ENCODE assay signal across 15 mouse cellular contexts in genomic region chr7:29444070-29444469, GRCm38 (mm10).
DNase-seq lines count a peak whose midpoint lies in the region; ATAC-seq and TF ChIP-seq lines count a peak whose summit lies in the region.
"Had no signal": no experiment of that assay in that cellular context is flagged by ENCODE, and none has a peak within 500 bp of the region (broad histone marks: within the 10 kb centered on the region; RNA-seq: fewer than 3 reads in every experiment).

No protein-coding gene starts in this region.

- H3K27me3 ChIP-seq in hindbrain, postnatal 0 days (ENCODE audit: insufficient read depth, low read length) = no peaks in the 10 kb centered on the region
- H3K27me3 ChIP-seq in hindbrain, embryonic 16.5 days (replicated peaks; ENCODE audit: control insufficient read depth, insufficient read depth, low read length) = no peaks in the 10 kb centered on the region
- no peaks in the 10 kb centered on the region for H3K27me3 ChIP-seq in limb, embryonic 15.5 days

- H3K4me1 ChIP-seq in hindbrain, postnatal 0 days (ENCODE audit: insufficient read depth, low read length) = peaks cover 11% of the 10 kb centered on the region; the same call in 1 of the 2 replicates
- peaks cover 10% of the 10 kb centered on the region; the same call in 1 of the 2 replicates for H3K4me1 ChIP-seq in hindbrain, embryonic 16.5 days (ENCODE audit: control insufficient read depth, insufficient read depth, low read depth, low read length)
- peaks cover 31% of the 10 kb centered on the region for H3K4me1 ChIP-seq in limb, embryonic 15.5 days

- TF ChIP-seq CTCF in hindbrain, postnatal 0 days (IDR thresholded peaks at IDR 0.05; ENCODE audit: low read depth) = no peak

- WGBS in hindbrain, postnatal 0 days = 65% methylated on average over 2 of the region's 2 CpGs
- WGBS in hindbrain, embryonic 16.5 days = 54% methylated on average over 2 of the region's 2 CpGs
- 57% methylated on average over 2 of the region's 2 CpGs for WGBS in limb, embryonic 15.5 days

- no peak overlapping the region for H3K4me2 ChIP-seq in hindbrain, postnatal 0 days (ENCODE audit: low read depth, low read length)
- no peak overlapping the region for H3K4me2 ChIP-seq in hindbrain, embryonic 16.5 days (ENCODE audit: low read length)
- H3K4me2 ChIP-seq in limb, embryonic 15.5 days = no peak overlapping the region
- H3K4me2 ChIP-seq: heart, embryonic 15.5 days had no signal

- no peak overlapping the region for H3K9ac ChIP-seq in hindbrain, postnatal 0 days (replicated peaks; ENCODE audit: low read length)
- H3K9ac ChIP-seq in hindbrain, embryonic 16.5 days (ENCODE audit: low read depth, low read length) = no peak overlapping the region
- H3K9ac ChIP-seq in limb, embryonic 15.5 days = no peak overlapping the region
- H3K9ac ChIP-seq: heart, embryonic 15.5 days had no signal

- ATAC-seq in hindbrain, postnatal 0 days = 0 out of 2 replicates have a peak, but pooled peaks have one; percentile 13
- ATAC-seq in hindbrain, embryonic 16.5 days = no peak
- ATAC-seq in limb, embryonic 15.5 days (ENCODE audit: insufficient number of reproducible peaks, low FRiP score, low TSS enrichment, low read depth) = no peak
- no peak for ATAC-seq in cerebellum, adult (ENCODE audit: insufficient number of reproducible peaks, low FRiP score, low TSS enrichment)
- ATAC-seq: CD4-positive, CD25-positive, alpha-beta regulatory T cell, adult 4 months; forebrain, embryonic 16.5 days; inflammation-experienced regulatory T-cells, adult 6 months had no signal

- DNase-seq in hindbrain, postnatal 0 days (ENCODE audit: low spot score) = no peak
- DNase-seq in retina, postnatal 1 day = peak; percentile 55
- DNase-seq in retina, embryonic 14.5 days (ENCODE audit: low spot score) = no peak
- DNase-seq in left cerebral cortex, adult 11 months (ENCODE audit: low spot score) = no peak
- no peak for DNase-seq in right cerebral cortex, adult 18-20 months
- DNase-seq: adrenal gland, postnatal 10 days; right cerebral cortex, postnatal 14 days; thymus, postnatal 36 days had no signal

- H3K36me3 ChIP-seq in hindbrain, postnatal 0 days (ENCODE audit: insufficient read depth, low read length) = no peaks in the 10 kb centered on the region
- H3K36me3 ChIP-seq in hindbrain, embryonic 16.5 days (ENCODE audit: control insufficient read depth, insufficient read depth, low read length) = no peaks in the 10 kb centered on the region
- no peaks in the 10 kb centered on the region for H3K36me3 ChIP-seq in limb, embryonic 15.5 days
- H3K36me3 ChIP-seq: heart, embryonic 15.5 days had no signal

- H3K4me3 ChIP-seq in hindbrain, postnatal 0 days (ENCODE audit: low read length) = no peak overlapping the region
- no peak overlapping the region for H3K4me3 ChIP-seq in hindbrain, embryonic 16.5 days (ENCODE audit: low read length)
- H3K4me3 ChIP-seq in limb, embryonic 15.5 days = no peak overlapping the region
- H3K4me3 ChIP-seq: heart, embryonic 15.5 days had no signal

- peak overlapping the region; percentile 46; the same call in 1 of the 2 replicates for H3K27ac ChIP-seq in hindbrain, postnatal 0 days
- no peak overlapping the region for H3K27ac ChIP-seq in hindbrain, embryonic 16.5 days (ENCODE audit: low read depth, low read length)
- H3K27ac ChIP-seq in limb, embryonic 15.5 days = peak overlapping the region; percentile 7; the same call in 1 of the 2 replicates
- H3K27ac ChIP-seq: heart, embryonic 15.5 days had no signal

- no peaks in the 10 kb centered on the region for H3K9me3 ChIP-seq in hindbrain, postnatal 0 days (ENCODE audit: low read length)
- no peaks in the 10 kb centered on the region for H3K9me3 ChIP-seq in hindbrain, embryonic 16.5 days (ENCODE audit: control insufficient read depth, low read length)
- H3K9me3 ChIP-seq in limb, embryonic 15.5 days = no peaks in the 10 kb centered on the region
- H3K9me3 ChIP-seq: heart, embryonic 15.5 days had no signal
